Mouse (Mus musculus) embryo, embryonic 11.5 days (tissue): ENCODE data around the gene Fis1.
"Not testable (repeated sequence)": the region's sequence is repeated elsewhere in the genome, so short reads cannot be mapped to it uniquely, and the experiment has no call there.

ENCODE experiments used
- DNase-seq: peaks from one replicate; pipeline ENCODE4 v3.0.0-alpha.2; 2012; ENCODE audit warnings: low read depth, low spot score

The Fis1 gene

GRCm38 (mm10) chr5:136940845-136941560, 12.1 kb upstream of the Fis1 start:
- no peak for DNase-seq

GRCm38 (mm10) chr5:136942781-136943180, 10.3 kb upstream of the Fis1 start:
- no peak for DNase-seq

GRCm38 (mm10) chr5:136943382-136943781, 9.7 kb upstream of the Fis1 start:
- DNase-seq: no peak

- no peak for DNase-seq
These were observed 8.0 kb upstream of the Fis1 start for GRCm38 (mm10) chr5:136945084-136945483.

GRCm38 (mm10) chr5:136947874-136948273, 5.2 kb upstream of the Fis1 start:
- DNase-seq: no peak

GRCm38 (mm10) chr5:136949551-136950336, 3.3 kb upstream of the Fis1 start:
- not testable (repeated sequence) for DNase-seq

GRCm38 (mm10) chr5:136950521-136950920, 2.6 kb upstream of the Fis1 start:
- DNase-seq: no peak

GRCm38 (mm10) chr5:136952153-136952552, 922 bp upstream of the Fis1 start:
- DNase-seq: no peak

GRCm38 (mm10) chr5:136953440-136953951, 421 bp downstream of the Fis1 start:
- no peak for DNase-seq

GRCm38 (mm10) chr5:136955622-136956021, 2.5 kb downstream of the Fis1 start:
- no peak for DNase-seq

GRCm38 (mm10) chr5:136957250-136957649, 4.2 kb downstream of the Fis1 start:
- DNase-seq: no peak

GRCm38 (mm10) chr5:136958991-136959605, 6.0 kb downstream of the Fis1 start:
- DNase-seq: no peak

GRCm38 (mm10) chr5:136960053-136960452, 7.0 kb downstream of the Fis1 start:
- no peak for DNase-seq

- DNase-seq: no peak
These were observed 8.4 kb downstream of the Fis1 start for GRCm38 (mm10) chr5:136961334-136961982.

- DNase-seq: peak; percentile 80
These were observed 8.9 kb downstream of the Fis1 start for GRCm38 (mm10) chr5:136961983-136962461.

GRCm38 (mm10) chr5:136962501-136962900, 9.4 kb downstream of the Fis1 start:
- peak; percentile 57 for DNase-seq

- DNase-seq: no peak
These were observed 10.0 kb downstream of the Fis1 start for GRCm38 (mm10) chr5:136962966-136963540.

- no peak for DNase-seq
These were observed 12.1 kb downstream of the Fis1 start for GRCm38 (mm10) chr5:136965210-136965609.

- DNase-seq: no peak
These were observed 12.6 kb downstream of the Fis1 start for GRCm38 (mm10) chr5:136965686-136966085.

- DNase-seq: no peak
These were observed 13.3 kb downstream of the Fis1 start, which contains the start of gene Cldn15 for GRCm38 (mm10) chr5:136966331-136966730. Gene Cldn15, plus strand, starts transcription at chr5:136966616.

- DNase-seq: no peak
These were observed 13.9 kb downstream of the Fis1 start for GRCm38 (mm10) chr5:136966861-136967455.
